Mouse (Mus musculus) thymus, adult 2 months (tissue): ENCODE results near the gene Gm28043.

ENCODE experiments used
- CTCF ChIP-seq: fragments of 200-500 bp; IDR thresholded peaks from 2 replicates; pipeline ENCODE4 v1.5.1; 2012; ENCODE audit warnings: mild to moderate bottlenecking, control low read depth, low read length, moderate library complexity, borderline replicate concordance; ENCODE audit not compliant: control insufficient read depth, poor library complexity, insufficient read depth; ENCODE audit errors: extremely low read depth
- POLR2A ChIP-seq: fragments of 200-500 bp; IDR thresholded peaks from 2 replicates; pipeline ENCODE4 v1.6.1; 2012; ENCODE audit warnings: mild to moderate bottlenecking, low read length, control low read depth, moderate library complexity; ENCODE audit not compliant: control insufficient read depth, poor library complexity, insufficient read depth; ENCODE audit errors: extremely low read depth

DNA sequence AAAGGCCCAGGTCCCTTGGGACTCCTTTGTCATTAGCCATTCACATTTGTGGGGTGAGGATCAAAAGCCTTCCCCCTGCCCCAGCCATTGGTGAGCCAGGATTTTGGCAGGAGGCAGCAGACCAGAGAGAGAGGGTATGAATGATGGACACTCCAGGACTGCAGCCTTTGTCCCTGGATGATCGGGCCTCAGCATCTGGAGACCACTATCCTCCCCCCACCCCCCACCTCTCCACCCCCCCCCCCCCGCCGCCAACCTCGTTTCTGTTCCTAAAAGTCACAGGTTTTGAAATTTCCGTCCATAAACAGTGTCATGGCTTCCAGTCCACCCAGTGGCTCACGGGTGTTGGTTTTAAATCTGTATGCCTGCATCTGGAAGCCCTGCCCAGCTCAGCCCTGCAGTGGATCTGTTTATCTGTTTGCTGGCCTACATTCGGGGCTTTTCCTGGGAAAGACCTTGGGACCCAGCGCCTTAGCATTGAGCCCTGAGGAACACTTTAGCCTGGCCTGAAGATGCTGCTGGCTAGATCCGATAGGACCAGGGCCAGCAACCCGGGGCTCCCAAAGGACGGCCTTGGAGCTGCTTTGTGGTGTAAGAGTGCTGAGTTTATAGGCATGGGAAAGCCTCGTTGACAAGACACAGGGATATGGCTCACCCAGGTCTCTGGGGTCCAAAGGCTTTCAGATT, 116.7 kb downstream of the Gm28043 start:
- TF ChIP-seq POLR2A (no peak), CTCF (no peak)
